Mouse (Mus musculus) cerebellum, adult (tissue): ENCODE data around the gene Cep70.

Experiments used
- ATAC-seq: cut with Nextera tagmentation; 2 replicates; pipeline ENCODE4 v1.9.2; 2017; ENCODE audit warnings: mild to moderate bottlenecking, moderate library complexity, mixed read lengths; ENCODE audit not compliant: insufficient number of reproducible peaks, low FRiP score, low TSS enrichment

Gene Cep70

DNA sequence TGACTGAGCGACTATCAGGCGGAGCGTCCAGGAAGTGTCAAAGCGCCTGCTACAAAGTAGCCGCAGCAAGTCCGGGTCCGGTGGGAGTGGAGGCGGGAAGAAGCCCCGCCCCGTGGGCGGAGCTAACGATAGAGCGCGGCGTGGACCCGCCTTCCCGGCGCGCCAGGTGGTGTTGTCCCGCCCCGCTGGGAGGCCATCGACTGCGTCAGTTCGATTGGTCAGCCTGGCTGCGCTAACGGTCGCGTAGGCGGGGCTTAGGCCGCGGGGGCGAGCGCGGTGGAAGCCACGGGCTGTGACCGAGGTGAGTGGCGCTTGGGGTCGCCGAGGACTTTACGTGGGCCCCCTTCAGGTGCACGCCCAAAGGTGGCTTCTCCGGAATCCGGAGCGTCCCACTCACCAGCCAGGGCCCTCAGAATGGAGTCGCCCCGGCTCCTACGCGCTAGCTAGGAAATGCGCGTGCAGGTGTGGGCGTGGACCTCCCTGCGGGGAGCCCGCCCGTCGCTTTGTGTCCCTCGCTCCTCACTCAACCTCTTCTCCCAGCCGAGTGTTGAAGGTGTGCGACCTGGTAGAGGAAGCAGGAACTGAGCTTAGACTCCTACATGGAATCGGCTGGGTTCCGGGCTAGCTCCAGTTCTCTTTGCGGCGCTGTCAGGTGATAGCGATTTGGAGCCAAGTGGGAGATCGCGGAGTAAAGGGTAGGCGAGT is at the start of gene Cep70:
TSS of gene Cep70 (plus strand) at position 178 of the 705 bp plus-strand sequence.
- peak; percentile 88 for ATAC-seq

DNA sequence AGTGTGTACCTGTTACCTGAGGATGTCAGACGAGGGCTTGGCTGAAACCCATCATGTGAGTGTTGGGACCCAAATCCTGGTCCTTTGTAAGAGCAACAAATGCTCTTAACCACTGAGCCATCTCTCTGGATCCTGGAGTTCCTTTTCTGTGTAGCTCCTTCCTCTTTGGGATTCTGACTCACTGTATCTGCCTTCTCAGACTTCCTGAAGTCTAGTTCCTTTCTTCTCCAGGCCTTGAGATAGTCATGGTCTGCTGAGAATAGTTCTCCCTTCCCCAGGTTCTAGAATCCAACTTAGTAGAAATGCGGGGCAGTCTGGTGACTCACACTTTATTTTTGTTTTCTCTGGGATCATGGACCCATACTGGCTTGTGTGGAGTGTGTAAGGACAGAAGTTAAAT is 30.5 kb upstream of the Cep70 start:
- no peak for ATAC-seq

DNA sequence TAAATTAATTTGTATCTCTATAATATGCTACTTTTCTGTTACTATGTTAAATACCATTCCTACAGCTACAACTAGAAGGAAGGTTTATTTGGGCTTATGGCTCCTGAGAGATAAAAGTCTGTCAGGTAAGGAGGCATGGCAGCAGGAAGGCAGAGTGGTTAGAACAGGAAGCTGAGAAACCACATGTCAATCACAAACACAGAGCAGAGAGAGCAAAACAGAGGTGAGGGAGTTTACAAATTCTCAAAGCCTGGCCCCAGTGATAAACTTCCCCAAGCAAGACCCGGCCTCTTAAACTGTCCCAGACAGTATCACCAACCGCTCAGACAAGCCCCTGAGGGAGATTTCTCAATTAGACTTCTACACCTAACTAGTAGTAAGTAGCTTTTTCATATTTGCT is 27.0 kb upstream of the Cep70 start:
- no peak for ATAC-seq

DNA sequence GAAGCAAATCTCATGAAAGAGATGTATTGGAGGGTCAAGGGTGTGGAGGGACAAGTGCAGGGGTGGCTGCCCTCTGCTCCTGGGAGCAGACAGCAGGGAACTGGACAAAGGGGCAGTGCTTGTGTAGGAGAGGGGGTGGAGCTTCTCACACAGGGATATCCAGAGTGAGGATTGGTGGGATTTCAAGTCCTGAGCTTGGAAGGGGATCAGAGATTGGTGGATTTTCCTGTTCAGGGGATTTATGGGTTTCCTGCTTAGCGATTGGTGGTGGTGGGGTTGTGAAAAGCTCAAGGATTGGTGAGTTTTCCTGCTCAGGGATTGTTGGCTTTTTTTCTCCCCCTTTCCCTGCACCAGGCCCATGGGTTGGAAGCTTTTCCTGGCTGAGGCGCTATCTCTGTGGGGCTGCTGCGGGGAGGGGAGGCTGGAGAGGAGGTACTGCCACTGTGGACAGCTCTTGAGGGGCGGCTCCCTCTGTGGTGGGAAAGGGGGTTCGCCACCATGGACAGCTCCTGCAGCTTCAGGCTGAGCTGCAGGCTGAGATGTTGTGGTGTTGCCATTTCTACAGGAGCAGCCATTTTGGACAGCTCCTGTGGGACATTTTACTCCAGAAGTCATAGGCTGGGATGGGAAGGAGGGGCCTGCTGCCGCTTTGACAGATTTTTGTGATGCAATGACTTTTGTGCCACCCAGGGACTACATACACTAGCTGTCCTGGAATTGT is 25.0 kb upstream of the Cep70 start:
- no peak for ATAC-seq

DNA sequence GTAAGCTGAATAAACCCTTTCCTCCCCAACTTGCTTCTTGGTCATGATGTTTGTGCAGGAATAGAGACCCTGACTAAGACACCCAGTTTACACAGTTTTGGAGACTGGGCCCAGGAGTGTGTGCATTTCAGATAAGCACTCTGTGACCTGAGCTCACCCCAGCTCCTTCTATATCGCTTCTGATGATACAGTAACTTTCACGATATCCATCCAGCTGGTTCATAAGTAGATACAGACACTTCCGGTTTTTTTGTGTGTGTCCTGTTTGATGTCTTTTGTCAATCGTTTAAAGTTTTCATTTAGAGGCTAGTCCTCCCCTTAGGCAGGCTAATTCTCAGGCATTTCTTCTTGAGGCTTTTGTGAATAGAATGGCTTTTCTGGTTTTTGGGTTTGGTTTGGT is 21.5 kb upstream of the Cep70 start:
- ATAC-seq, result no peak

DNA sequence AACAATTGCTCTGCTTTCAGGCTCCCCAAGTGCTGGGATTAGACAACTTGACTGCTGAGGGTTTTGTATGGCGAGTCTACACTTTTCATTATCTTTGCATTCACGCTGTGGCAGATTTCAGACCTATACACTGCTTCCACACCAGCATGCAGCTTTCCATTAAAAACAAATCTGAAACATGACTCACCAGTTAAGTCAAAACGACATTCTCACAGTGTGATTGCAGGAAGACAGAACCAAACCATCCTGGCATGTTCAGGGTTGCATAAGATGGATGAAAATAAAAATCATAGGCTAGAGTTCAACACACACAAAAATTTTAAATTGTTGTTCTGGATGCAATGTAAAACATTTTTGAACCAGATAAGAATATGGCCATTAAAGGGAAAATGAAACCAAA is 18.6 kb upstream of the Cep70 start:
- ATAC-seq, result no peak

DNA sequence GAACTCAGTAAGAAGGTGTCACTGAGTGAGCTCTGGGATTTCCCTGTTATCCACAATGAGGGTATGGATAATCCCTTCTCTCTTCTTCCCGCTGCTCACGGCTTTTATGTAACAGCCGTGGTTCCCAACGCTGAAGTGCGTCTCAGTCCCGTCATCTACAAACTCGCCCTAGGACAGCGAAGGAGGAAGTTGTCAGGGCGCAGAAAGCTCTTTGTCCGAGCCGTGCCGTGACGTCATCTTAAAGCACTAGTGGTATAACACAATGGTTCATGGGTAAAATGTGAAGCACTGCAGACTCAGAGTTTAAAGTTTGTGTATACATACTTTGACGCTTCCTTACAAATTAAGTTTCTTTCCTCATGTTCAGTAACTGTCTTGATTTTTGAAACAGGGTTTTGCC is 13.7 kb upstream of the Cep70 start:
- ATAC-seq, result no peak

DNA sequence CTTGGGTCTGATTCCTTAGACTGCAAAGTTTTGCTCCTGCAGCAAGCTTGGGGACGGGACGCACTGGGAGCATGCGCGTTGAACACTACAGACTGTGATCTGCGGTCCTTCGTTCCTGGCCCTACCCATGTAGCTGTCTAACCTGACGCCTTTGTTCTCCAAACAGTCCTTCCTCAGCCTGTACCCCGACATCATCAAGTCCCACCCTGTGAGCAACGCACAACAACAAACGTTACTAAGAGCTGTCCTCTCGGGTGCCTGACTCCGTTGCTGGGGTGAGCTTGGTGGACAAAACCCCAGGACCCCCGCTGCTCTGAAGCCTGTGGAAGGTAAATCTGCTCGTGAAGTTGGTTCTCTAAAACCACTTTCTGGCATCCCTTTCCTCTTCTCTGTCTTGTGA is 6.0 kb upstream of the Cep70 start, which contains the start of gene Faiml:
TSS of gene Faiml (minus strand) at position 101 of the 400 bp plus-strand sequence.
- ATAC-seq, result no peak

DNA sequence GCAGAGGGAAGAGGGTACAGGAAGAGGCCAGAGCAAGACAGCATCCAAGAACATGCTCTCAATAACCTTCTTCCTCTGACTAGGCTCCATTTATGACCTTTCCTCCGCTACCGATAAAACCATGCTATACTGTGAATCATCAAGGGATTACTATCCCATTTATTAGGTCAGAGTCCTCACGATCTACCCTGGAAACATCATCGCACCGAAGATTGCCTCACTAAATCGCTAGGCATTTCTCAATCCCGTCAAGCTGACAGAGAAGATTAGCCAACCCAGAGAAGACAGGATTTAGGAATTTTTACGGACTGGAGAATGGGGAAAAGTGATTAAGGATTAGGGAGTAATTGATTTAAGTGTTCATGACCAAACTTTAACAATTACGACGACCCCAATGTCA is 4.9 kb upstream of the Cep70 start:
- ATAC-seq, result no peak

DNA sequence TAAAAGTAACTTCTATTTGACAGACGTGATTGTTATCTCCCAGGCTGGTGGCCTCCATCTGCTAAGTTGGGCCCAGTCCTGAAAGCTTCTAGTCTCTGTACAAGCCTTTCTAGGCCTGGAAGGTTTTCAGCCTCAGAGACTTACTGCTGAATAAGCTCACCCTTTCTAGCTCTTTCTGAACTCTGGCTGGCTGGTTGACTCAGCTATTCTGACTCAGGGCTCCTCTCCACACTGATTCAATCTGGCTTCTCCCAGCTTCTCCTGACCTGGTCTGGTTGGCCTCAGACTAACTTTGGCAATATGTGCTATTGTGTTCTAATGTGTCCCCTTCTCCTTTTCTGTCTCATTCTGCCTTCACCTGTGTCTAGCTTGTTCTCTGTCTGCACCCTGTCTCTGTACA is 3.9 kb upstream of the Cep70 start:
- ATAC-seq, result no peak

DNA sequence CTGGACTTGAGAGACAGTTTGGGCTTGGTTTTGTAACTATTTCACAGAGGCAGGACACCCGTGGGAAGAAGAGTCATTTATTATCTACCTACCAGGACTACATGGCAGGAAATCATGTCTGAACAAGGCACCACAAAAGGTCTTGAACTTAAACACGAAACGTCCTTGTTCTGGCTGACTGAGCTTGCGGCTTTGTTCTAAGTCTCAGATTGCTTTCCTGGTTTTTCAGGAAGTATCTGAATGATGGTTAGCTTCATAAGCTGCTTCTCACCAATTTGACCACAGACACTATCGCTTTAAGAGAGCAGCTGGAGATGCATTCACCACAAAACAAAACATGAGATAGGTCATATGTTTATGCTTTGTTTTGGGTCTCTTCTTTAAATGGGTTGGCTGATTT is 2.6 kb upstream of the Cep70 start:
- ATAC-seq, result no peak

DNA sequence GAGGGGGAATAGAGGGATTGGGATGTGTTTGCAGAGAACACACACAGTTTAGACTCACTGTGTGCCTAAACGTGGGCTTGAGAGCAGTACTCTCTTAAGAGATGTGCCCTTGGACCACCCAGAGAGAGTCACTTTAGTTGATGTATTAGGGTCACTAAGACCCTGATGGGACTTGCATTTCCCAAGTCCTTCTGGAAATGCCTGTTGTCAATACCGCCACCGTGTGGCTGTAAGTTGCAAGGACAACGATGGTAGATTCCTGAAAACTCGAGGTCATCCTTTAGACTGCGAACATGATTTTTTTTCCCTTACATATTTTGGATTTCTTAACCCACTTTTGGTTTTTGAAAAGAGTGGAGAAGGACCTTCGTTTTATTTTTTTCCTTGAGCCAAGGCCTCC is 1.1 kb upstream of the Cep70 start:
- ATAC-seq, result no peak

DNA sequence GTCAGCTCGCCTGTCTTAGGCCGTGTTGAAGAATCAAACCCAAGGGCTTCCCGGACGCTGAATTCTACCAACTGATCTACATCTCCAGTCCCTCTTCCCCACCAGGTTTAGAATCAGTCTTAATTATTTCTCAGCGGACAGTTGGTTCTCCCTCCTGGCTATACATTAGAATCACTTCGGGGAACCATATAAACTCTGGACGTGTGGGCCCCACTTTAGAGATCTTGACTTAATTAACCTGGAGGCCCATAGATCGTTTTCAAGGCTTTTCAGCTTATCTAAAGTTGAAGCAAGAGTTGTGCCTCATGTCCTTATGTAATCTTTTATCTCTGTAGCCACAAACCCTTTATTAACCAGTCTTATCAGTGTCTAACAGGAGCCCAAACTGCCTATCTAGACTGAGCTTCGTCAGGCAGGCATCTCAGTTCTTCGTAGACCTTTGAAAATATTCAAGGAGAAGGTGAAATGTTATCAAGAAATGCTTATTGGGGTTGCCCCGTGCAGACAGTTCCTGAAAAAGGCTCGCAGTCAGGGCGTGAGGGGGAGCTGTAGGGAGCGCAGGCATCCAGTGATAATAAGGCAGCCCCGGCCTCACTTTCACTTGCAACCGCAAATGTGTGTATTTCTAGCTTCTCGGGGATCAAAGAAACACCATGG is 506 bp upstream of the Cep70 start:
- no peak; the same call in 1 of the 2 replicates for ATAC-seq

DNA sequence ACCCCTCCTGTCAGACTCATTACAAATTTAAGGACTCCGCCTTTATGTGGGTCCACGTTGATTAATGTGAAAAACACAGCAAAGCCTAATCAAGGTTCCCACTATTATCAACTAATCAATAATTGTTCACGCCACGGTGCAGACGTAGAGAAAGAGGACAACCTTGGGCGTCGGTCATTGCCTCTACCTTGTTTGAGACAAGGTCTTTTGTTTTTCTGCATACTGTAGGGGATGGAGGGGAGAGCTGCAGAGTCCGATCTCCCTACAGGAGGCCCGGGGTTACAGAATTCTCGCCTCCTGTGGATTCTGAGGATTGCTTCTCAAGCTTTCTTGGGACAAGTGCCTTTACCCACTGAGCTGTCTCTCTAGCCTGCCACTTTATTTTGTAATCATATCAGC is 727 bp downstream of the Cep70 start:
- no peak for ATAC-seq

DNA sequence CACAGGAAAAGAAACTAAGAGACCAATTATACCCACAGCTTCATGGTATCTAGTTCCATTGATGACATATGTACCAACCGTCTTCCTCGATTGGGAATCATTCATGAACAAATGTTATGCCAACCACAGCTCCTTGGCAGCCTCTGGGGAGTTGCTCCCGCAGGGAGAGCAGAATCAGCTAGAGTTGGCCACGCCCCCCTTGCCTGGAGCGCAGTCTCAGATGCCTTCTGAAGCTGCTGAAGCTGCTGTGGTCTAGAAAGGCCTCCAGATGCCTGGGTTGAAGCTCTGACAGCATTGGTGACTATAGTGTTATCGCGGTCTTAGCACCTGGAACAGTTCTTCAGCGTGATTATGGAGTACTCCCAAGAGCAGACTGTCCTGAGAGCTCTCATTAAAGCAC is 5.1 kb downstream of the Cep70 start:
- no peak for ATAC-seq

DNA sequence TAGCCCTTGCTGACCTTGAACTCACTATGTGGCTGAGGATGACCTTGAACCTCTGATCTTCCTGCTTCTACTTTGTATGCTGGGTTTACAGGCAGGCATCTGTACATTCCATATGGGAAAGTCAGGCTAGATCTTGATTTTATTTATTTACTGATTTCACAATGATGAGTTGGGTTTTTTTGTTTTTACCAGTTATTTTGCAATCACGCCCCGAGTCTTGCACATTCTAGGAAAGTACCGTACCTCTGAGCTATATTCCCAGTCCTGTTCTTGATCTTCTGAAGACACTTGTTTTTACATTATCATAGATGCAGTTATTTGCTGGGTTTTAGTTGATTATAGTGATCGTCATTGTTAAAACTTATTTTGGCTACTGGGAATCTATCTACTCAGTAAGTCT is 5.7 kb downstream of the Cep70 start:
- ATAC-seq, result no peak

DNA sequence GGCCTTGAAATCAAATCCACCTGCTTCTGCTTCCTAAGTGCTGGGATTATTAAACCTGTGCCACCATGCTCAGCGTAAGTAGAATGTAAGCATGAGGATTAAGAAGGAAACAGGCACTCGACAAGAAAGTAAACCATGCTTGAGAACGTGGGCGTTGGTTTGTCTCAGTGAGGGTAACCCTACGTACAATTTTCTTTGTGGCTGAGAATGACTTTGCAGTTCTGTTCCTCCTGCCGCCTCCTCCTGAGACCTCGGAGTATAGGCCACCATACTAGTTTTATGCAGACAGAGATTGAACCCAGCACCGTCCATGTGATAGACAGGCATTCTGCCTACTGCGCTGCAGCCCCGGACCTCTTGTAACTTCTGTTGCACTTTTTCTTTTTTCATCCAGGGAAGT is 10.7 kb downstream of the Cep70 start:
- ATAC-seq, result no peak

DNA sequence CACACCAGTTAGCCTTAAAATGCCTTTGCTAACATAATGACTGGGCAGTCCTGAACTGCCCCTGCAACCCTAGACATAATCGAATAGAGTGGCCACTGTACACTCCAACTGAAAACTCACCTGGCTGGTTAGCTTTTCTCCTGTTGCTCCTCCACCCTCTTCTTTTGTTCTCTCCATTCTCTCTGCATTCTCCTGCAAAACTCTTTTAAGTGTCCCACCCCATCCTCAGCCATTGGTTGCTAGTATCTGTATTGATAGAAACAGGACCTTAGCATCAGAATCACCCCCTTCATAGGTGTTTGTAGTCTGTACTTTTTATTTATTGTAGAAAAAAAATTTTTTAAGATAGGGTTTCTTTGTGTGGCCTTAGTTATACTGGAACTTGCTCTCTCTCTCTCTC is 13.0 kb downstream of the Cep70 start:
- no peak for ATAC-seq

DNA sequence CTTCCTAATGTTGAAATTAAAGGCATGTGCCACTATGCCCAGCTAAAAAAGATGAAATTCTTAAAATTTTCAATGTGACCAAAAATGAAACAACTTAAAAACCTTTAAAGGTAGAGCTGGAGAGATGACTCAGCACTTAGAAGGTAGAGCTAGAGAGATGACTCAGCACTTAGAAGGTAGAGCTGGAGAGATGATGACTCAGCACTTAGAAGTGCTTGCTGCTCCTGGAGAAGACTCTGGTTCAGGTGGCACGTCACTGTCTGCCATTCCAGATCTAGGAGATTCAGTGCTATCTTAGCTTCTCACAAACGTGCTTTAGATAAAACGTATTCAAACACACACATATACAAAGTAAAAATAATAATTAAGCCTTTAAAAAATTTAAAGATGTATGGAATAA is 13.7 kb downstream of the Cep70 start:
- no peak for ATAC-seq

DNA sequence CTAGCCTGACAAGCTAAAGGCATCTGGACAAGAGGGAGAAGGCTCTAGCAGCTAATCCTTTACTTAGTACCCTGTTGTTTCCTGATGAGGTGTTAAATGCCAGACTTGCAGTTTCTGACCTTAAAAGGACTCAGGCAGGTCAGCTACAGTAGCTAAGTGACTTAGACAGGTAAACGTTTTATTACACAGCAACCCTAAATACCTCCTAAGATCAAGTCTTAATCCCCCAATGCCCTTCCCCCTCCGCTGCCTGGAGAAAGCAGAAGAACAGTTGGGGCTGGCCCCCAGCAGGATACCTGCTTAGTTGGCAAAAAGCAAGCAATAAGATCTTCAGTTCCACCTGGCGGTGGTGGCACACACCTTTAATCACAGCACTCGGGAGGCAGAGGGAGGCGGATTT is 15.7 kb downstream of the Cep70 start:
- no peak for ATAC-seq

DNA sequence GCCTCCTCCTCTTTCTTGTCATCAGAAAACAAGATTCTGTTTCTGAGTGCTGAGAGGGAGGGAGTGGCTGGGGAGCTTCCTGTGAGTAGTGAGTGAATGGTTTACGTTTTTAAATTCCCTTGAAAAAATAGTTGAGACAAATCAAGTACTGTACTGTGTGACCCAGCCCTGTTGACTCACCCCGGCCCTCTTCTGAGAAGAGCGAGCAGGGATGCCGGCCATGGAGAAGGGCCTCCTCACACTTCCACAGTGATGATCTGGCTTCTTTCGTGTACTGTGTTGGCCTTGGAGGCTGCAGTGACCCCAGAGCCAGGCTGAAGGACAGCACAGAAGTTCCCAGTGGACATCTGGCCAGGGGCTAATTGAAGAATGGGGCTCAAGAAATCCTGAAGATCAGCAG is 61.1 kb downstream of the Cep70 start:
- no peak for ATAC-seq

DNA sequence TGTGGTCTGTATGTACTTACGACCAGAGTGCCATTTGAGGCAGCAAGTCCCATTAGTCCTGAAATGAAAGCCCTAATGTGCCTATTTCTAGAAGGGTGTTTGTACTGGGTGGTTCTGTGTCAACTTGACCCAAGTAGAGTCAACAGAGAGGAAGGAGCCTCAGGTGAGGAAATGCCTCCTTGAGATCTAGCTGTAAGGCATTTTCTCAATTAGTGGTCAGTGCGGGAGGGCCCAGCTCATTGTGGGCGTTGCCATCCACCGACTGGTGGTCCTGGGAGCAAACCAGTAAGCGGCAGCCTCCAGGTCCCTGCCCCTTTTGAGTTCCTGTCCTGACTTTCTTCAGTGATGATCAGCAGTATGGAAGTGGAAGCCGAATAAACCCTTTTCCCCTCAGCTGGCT is 63.1 kb downstream of the Cep70 start:
- ATAC-seq, result no peak
